Mouse (Mus musculus): ENCODE measurements around the gene Patj. TPM values are rescaled to one million over a fixed set of nuclear protein-coding genes. Genes with fewer than 3 reads are reported as not detected.

Patj gene
- polyA plus RNA-seq, 1 experiment, result 9.0 TPM

DNA sequence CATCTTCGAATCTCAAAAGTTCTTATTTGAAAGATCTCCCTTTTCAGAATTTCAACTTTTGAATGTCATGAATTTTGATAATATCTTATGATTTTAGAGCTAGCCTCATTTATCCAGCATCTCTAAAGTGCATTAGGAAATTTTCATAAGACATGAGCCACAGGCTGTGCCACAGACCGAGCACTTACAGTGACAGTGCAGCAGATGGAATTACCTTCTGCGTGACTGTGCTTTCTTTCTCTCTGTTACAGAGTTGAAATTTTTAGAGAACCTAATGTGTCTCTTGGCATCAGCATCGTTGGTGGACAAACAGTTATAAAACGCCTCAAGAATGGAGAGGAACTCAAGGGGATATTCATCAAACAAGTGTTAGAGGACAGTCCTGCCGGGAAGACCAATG, 124.9 kb downstream of the Patj start:
- no peak for TF ChIP-seq POLR2A (IDR thresholded peaks at IDR 0.05; ENCODE audit: borderline replicate concordance, extremely low read depth, insufficient read depth, insufficient read length, poor library complexity, severe bottlenecking)
- TF ChIP-seq CTCF (IDR thresholded peaks at IDR 0.05; ENCODE audit: borderline replicate concordance, extremely low read depth, insufficient read depth, insufficient read length), result no peak
- no peak for DNase-seq (ENCODE audit: low read depth)

DNA sequence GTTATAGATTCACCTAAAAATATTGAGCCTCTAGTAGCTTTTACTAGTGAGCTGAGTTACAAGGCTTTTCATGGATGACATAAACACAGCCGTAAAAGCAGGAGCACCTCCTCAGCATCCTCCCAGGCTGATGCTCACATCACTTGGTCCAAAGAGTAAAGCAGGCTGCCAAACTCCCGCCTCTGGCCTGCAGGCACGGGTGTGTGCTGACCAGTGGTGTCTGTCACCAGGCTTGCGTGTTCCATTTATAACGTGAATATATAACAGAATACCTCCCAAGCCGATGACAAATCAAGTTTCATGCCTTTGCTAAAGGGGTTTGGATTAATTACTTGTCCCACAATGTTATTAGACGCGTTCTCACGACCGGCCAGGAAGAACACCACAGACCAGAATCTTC, 128.9 kb downstream of the Patj start:
- no peak for TF ChIP-seq CTCF (IDR thresholded peaks at IDR 0.05; ENCODE audit: borderline replicate concordance, extremely low read depth, insufficient read depth, insufficient read length)
- TF ChIP-seq POLR2A (IDR thresholded peaks at IDR 0.05; ENCODE audit: borderline replicate concordance, extremely low read depth, insufficient read depth, insufficient read length, poor library complexity, severe bottlenecking), result no peak
- DNase-seq (ENCODE audit: low read depth), result no peak

DNA sequence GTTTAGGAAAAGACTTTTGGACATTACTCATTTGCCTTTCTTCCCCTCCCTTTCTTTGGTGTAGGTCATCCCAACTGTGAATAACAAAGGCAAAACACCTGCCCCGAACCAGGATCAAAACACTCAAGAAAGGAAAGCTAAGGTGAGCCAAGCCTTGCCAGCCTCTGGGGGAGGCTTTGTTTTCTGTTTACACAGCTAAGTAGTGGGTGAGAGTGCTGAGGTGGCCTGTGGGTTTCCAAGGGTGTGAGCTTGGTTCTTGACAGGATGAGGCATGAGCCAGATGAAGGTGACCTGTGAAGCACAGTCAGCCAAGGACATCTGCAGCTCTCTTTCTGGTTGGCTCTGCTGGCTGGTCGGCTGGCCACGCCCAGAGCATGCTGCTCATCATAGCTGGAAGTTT, 139.9 kb downstream of the Patj start:
- TF ChIP-seq CTCF (IDR thresholded peaks at IDR 0.05; ENCODE audit: borderline replicate concordance, extremely low read depth, insufficient read depth, insufficient read length) (no peak), POLR2A (IDR thresholded peaks at IDR 0.05; ENCODE audit: borderline replicate concordance, extremely low read depth, insufficient read depth, insufficient read length, poor library complexity, severe bottlenecking) (no peak)
- no peak for DNase-seq (ENCODE audit: low read depth)

GRCm38 (mm10) chr4:98541591-98541990, 146.0 kb downstream of the Patj start:
- DNase-seq (ENCODE audit: low read depth), result no peak
- no peak for TF ChIP-seq CTCF (IDR thresholded peaks at IDR 0.05; ENCODE audit: borderline replicate concordance, extremely low read depth, insufficient read depth, insufficient read length)
- no peak for TF ChIP-seq POLR2A (IDR thresholded peaks at IDR 0.05; ENCODE audit: borderline replicate concordance, extremely low read depth, insufficient read depth, insufficient read length, poor library complexity, severe bottlenecking)

GRCm38 (mm10) chr4:98543001-98543400, 147.4 kb downstream of the Patj start:
- no peak for DNase-seq (ENCODE audit: low read depth)

DNA sequence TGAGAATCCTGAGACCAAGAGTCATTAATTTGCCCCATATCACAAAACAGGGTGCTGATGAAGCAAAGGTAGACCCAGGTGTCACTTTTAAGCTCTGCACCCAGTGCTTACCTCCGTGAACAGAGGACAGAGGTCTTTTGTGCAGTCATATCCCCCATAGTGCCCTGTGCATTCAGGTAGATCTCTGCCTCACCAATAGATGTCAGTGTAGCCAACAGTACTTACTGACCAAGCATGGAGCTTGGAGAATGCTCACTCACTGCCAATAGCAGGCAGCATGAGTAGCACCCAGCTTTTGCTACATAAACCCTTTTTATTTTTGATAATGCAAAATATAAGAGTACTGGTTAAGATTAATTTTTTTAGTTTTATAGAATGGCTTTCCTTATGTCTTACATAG, 149.8 kb downstream of the Patj start:
- peak; percentile 81 for DNase-seq (ENCODE audit: low read depth)
- TF ChIP-seq CTCF (IDR thresholded peaks at IDR 0.05; ENCODE audit: borderline replicate concordance, extremely low read depth, insufficient read depth, insufficient read length), result peak; percentile 64; the same call in 1 of the 2 replicates
- TF ChIP-seq POLR2A (IDR thresholded peaks at IDR 0.05; ENCODE audit: borderline replicate concordance, extremely low read depth, insufficient read depth, insufficient read length, poor library complexity, severe bottlenecking), result no peak

More at GRCm38 (mm10) chr4:98543001-98543400, 147.4 kb downstream of the Patj start:
- no peak for TF ChIP-seq POLR2A (IDR thresholded peaks at IDR 0.05; ENCODE audit: borderline replicate concordance, extremely low read depth, insufficient read depth, insufficient read length, poor library complexity, severe bottlenecking)
- no peak for TF ChIP-seq CTCF (IDR thresholded peaks at IDR 0.05; ENCODE audit: borderline replicate concordance, extremely low read depth, insufficient read depth, insufficient read length)

DNA sequence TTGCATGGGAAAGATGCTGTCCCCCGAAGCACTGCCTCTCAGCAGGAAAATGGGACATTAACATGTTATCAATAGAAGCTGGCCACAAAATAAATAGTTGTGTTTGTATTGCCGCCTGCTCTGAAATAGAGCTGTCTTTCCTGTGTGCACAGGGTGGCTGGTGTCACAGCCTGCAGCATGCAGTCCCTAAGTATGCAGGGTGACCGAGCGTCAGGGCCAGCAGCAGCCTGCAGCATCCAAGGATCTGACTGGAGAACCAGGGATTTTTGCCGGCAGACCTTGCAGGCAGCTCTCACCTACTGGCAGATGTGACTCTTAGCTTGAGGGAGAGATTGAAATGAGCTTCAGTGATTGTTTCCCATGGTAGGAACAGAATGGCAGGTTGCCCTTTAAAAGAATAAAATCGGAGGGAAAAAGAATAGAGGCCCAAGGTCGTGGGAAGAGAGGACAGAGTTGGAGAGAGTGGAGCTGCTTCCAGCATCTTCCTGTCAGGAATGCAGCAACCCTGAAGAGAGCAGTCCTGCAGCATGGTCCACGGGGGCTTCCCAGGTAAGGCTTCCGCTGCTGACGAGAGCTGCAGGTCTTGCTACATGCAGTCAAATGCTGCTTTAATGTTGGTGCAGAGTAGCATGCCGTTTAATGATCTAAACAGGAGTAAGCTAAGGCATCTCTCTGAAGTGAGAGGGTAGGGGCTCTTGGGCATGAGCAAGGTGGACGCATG, 151.0 kb downstream of the Patj start:
- peak; percentile 52 for DNase-seq (ENCODE audit: low read depth)
- TF ChIP-seq CTCF (IDR thresholded peaks at IDR 0.05; ENCODE audit: borderline replicate concordance, extremely low read depth, insufficient read depth, insufficient read length) (no peak), POLR2A (IDR thresholded peaks at IDR 0.05; ENCODE audit: borderline replicate concordance, extremely low read depth, insufficient read depth, insufficient read length, poor library complexity, severe bottlenecking) (no peak)

DNA sequence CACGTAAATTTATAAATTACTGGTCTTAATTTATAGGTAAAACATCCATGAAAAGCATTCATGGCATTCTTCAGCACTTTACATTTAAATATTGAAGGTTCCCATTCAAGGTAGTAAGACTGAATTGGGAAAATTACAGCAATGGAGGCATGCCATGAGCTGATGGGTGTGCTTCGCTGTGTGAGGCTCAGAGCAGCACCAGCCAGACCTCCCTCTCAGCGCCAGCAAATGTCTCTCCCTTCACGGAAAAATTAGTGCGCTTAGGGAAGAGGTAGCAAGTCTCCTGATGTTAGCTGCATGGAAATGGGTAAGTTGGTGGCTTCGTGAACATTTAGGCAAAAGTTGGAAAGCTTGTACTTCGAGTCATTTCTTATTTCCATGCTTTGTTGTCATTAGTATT, 153.9 kb downstream of the Patj start:
- no peak for DNase-seq (ENCODE audit: low read depth)
- TF ChIP-seq POLR2A (IDR thresholded peaks at IDR 0.05; ENCODE audit: borderline replicate concordance, extremely low read depth, insufficient read depth, insufficient read length, poor library complexity, severe bottlenecking) (no peak), CTCF (IDR thresholded peaks at IDR 0.05; ENCODE audit: borderline replicate concordance, extremely low read depth, insufficient read depth, insufficient read length) (no peak)

DNA sequence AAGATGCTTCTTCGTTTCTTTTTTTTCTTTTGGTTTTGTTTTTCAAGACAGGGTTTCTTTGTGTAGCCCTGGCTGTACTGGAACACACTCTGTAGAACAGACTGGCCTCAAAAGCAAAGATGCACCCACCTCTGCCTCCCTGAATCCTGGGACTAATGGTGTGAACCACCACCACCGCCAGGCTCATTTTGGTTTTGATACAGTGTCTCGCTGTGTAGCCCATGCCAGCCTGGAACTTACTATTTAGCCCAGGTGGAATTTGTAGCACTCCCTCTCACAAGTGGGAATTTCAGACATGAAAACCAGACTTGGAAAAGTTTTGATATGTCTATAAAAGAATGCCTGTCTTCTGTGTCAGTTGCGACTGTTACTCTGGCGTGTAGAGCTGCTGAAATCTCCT, 154.5 kb downstream of the Patj start:
- DNase-seq (ENCODE audit: low read depth), result no peak
- TF ChIP-seq POLR2A (IDR thresholded peaks at IDR 0.05; ENCODE audit: borderline replicate concordance, extremely low read depth, insufficient read depth, insufficient read length, poor library complexity, severe bottlenecking), result no peak
- no peak for TF ChIP-seq CTCF (IDR thresholded peaks at IDR 0.05; ENCODE audit: borderline replicate concordance, extremely low read depth, insufficient read depth, insufficient read length)

- TF ChIP-seq CTCF (IDR thresholded peaks at IDR 0.05; ENCODE audit: borderline replicate concordance, extremely low read depth, insufficient read depth, insufficient read length) (no peak), POLR2A (IDR thresholded peaks at IDR 0.05; ENCODE audit: borderline replicate concordance, extremely low read depth, insufficient read depth, insufficient read length, poor library complexity, severe bottlenecking) (no peak)
- DNase-seq (ENCODE audit: low read depth), result peak; percentile 85
Observed at GRCm38 (mm10) chr4:98555666-98556065, 160.1 kb downstream of the Patj start.

GRCm38 (mm10) chr4:98556449-98556848, 160.9 kb downstream of the Patj start:
- DNase-seq (ENCODE audit: low read depth), result no peak
- TF ChIP-seq POLR2A (IDR thresholded peaks at IDR 0.05; ENCODE audit: borderline replicate concordance, extremely low read depth, insufficient read depth, insufficient read length, poor library complexity, severe bottlenecking) (no peak), CTCF (IDR thresholded peaks at IDR 0.05; ENCODE audit: borderline replicate concordance, extremely low read depth, insufficient read depth, insufficient read length) (no peak)

GRCm38 (mm10) chr4:98557192-98557591, 161.6 kb downstream of the Patj start:
- no peak for TF ChIP-seq POLR2A (IDR thresholded peaks at IDR 0.05; ENCODE audit: borderline replicate concordance, extremely low read depth, insufficient read depth, insufficient read length, poor library complexity, severe bottlenecking)
- no peak for DNase-seq (ENCODE audit: low read depth)

Data from brain, embryonic 14.5 days (tissue).